Mouse (Mus musculus) olfactory bulb, adult 2 months (tissue): ENCODE measurements at regions not wholly inside any gene's neighbourhood (a gene's known extent, or its start where the extent isn't known, plus 50 kb on each side); places are given as distances from the start of the nearest gene placed in this dataset.

Experiments
- CTCF ChIP-seq: fragments of 200-500 bp; IDR thresholded peaks from 2 replicates; pipeline ENCODE4 v1.5.1; 2012; ENCODE audit warnings: low read depth, mild to moderate bottlenecking, low read length, moderate library complexity; ENCODE audit not compliant: insufficient read depth
- POLR2A ChIP-seq: fragments of 200-500 bp; IDR thresholded peaks from 2 replicates; pipeline ENCODE4 v1.6.1; 2012; ENCODE audit warnings: mild to moderate bottlenecking, low read depth, low read length, moderate library complexity; ENCODE audit not compliant: insufficient read depth

DNA sequence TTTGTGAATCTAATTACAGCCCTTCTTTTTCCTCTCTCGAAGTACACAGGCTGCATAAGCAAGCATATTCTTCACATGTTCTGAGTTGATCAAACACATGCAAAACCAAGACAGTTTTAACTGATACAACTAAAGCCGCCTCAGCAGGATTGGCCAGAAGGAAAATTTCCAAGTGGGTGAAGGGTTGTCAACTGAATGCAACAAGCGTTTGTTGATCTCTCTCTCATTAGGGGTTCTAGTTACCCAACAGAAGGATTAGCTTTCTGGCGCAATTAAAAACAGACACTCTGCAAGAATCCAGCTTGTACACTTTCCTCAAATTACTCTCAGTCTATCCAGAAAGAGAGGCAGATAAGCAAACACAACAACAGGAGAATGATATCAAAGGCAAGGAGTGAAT is 367.5 kb upstream of the Cited2 start:
- no peak for TF ChIP-seq POLR2A
- no peak for TF ChIP-seq CTCF
